Mouse (Mus musculus) macrophage (primary cell): ENCODE data around the gene E2f2. TPM values are rescaled to one million over a fixed set of nuclear protein-coding genes. Genes with fewer than 3 reads are reported as not detected.

ENCODE experiments used
- H3K27ac ChIP-seq: fragments of 350-480 bp; formaldehyde crosslinking; 2 replicates; pipeline ENCODE4 v1.9.0; 2021
- H3K36me3 ChIP-seq: fragments of 350-480 bp; formaldehyde crosslinking; 2 replicates; pipeline ENCODE4 v1.9.0; 2021; ENCODE audit errors: inconsistent target
- H3K4me3 ChIP-seq: fragments of 350-480 bp; formaldehyde crosslinking; 2 replicates; pipeline ENCODE4 v1.9.0; 2021; ENCODE audit errors: inconsistent target
- H3K79me2 ChIP-seq: fragments of 350-480 bp; formaldehyde crosslinking; 2 replicates; pipeline ENCODE4 v1.9.0; 2021; ENCODE audit errors: inconsistent target
- WGBS: methylation state at CpG from one replicate; pipeline ENCODE4 v1.1.7; 2026; ENCODE audit warnings: inconsistent platforms; ENCODE audit not compliant: missing documents; 5-methylcytosine and 5-hydroxymethylcytosine counted together
- polyA plus RNA-seq: library from polyadenylated mRNA; stranded (reverse); fragments of 250-400 nt; gene quantifications from 3 replicates; pipeline ENCODE4 v1.2.4, GENCODE M21; 2018; ENCODE audit warnings: inconsistent platforms
- total RNA-seq, 78 experiments: library from RNA; depleted of rRNA; stranded (reverse); fragments of 250-400 nt; gene quantifications; 1 replicate in 9 of 78; 2 replicates in 24 of 78; 3 replicates in 43 of 78; 4 replicates in 2 of 78; pipeline ENCODE4 v1.2.4; 2018; ENCODE audit warnings: inconsistent platforms in 56 of 78

E2f2 gene
- 1 to 10 TPM; 1.3 to 8.2 (median 3.5) TPM for total RNA-seq (2018; cell fraction: chromatin; rRNA removed)
- 1 to 10 TPM in 22 of 26 experiments, under 1 TPM in 4; 0.38 to 2.9 (median 1.6) TPM for total RNA-seq (2018; cell fraction: cytosol; rRNA removed)
- 10 to 100 TPM in 1 of 26 experiments, 1 to 10 TPM in 25; 1.1 to 12.0 (median 3.1) TPM for total RNA-seq (2018; cell fraction: nucleus; rRNA removed)
- 1.5 to 5.0 TPM (median 2.6 TPM) in 3 replicates for polyA plus RNA-seq

DNA sequence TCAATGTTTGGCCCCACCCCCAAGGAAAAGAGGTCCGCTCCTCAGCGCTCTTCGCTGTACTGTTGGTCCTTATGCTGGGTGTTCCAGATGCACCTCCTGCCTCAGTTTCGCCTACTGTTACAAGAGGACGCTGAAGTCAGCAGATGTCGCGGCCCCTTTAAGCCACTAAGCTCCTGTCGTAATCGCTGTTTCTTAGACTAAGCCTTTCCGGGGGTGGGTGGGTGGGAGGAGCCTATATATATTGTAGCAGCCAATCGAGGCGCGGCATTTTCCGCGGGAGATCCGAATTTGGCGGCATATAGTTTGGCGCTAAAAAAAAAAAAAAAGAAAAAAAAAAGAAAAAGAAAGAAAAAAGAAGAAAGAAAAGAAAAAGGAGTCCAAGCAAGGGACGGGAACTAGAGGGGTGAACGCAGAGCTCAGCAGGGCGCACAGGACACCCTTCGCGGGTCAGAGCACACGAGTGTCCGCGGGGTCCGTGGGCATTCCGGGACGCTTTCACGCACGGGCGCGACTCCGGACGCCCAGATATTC lies at the start of gene E2f2:
Gene E2f2 (plus strand): TSS at position 384 of the 531 bp plus-strand sequence.
- 4% methylated on average over 24 of the region's 35 CpGs for WGBS
- H3K4me3 ChIP-seq, result peak within 1 kb of the TSS; percentile 72
- H3K79me2 ChIP-seq, result peaks cover 43% of the 10 kb centered on the region
- no peaks in the 10 kb centered on the region for H3K36me3 ChIP-seq
- peak within 1 kb of the TSS; percentile 81 for H3K27ac ChIP-seq

DNA sequence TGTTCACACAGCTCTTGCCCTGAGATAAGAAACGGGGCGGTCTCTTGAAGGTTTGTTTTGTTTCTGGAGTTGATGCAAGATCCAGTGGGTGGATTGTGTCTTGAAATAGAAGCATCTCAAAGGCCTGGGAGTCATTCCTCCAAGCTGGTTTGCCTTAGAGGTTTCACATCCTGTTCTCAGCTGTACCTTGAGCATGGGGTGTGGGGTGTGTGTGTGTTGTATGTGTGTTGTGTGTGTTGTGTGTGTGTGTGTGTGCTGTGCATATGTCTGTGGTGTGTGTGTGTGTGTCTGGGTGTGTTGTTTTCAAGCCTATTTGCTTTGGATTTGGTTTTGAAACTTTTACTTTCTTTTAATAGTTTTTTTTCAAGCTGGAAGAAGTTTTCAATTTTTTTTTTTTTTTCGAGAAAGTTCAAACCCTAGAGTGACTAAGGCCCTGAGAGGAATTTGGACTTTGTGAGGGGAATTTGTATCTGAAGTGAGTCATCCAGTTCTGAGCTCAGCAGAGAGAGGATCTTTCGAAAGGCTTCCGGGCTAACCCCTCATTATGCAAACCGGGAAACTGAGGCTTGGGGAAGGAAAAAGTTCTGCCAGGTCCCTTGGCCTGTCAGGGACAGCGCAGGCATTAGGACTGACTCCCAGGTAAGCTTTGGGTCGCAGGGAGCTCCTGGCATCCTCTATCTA lies 48.9 kb upstream of the E2f2 start:
- 16% methylated on average over 8 of the region's 8 CpGs for WGBS
- no peaks in the 10 kb centered on the region for H3K79me2 ChIP-seq
- H3K36me3 ChIP-seq, result no peaks in the 10 kb centered on the region
- peak overlapping the region; percentile 57 for H3K27ac ChIP-seq
- no peak overlapping the region for H3K4me3 ChIP-seq

- Histone ChIP-seq H3K27ac (peak overlapping the region; percentile 57), H3K4me3 (no peak overlapping the region), H3K79me2 (no peaks in the 10 kb centered on the region), H3K36me3 (no peaks in the 10 kb centered on the region)
- WGBS, result 89% methylated on average over 3 of the region's 3 CpGs
Measured at GRCm38 (mm10) chr4:136123792-136124161, 48.4 kb upstream of the E2f2 start.

- 88% methylated on average over 4 of the region's 4 CpGs for WGBS
- no peaks in the 10 kb centered on the region for H3K79me2 ChIP-seq
- H3K27ac ChIP-seq, result no peak overlapping the region
- no peak overlapping the region for H3K4me3 ChIP-seq
- H3K36me3 ChIP-seq, result no peaks in the 10 kb centered on the region
Measured at GRCm38 (mm10) chr4:136124581-136124980, 47.6 kb upstream of the E2f2 start.

- 84% methylated on average over 11 of the region's 11 CpGs for WGBS
- H3K4me3 ChIP-seq, result no peak overlapping the region
- no peaks in the 10 kb centered on the region for H3K79me2 ChIP-seq
- no peaks in the 10 kb centered on the region for H3K36me3 ChIP-seq
- no peak overlapping the region for H3K27ac ChIP-seq
Measured at GRCm38 (mm10) chr4:136125458-136125857, 46.7 kb upstream of the E2f2 start.

DNA sequence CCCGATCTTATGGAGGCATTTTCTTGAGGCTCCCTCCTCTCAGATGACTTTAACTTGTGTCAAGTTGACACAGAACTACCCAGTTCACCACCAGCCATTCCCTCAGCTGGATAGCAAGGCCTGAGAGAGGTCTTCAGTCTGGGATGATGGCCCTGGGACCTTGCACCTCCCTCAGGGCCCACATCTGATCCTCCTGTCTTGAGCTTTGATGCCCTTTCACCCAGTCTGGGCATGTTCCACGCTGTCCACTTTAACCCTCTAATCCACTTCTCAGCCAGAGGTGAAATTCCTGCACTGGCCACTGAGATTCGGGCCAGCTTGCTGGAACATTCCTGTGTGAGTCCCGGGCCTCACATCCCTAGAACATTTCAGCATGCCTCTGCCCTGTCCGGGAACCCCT lies 46.2 kb upstream of the E2f2 start:
- 92% methylated on average over 5 of the region's 5 CpGs for WGBS
- H3K79me2 ChIP-seq, result no peaks in the 10 kb centered on the region
- H3K27ac ChIP-seq, result no peak overlapping the region
- no peak overlapping the region for H3K4me3 ChIP-seq
- H3K36me3 ChIP-seq, result no peaks in the 10 kb centered on the region

GRCm38 (mm10) chr4:136127670-136128069 lies 44.5 kb upstream of the E2f2 start:
- no peak overlapping the region for H3K27ac ChIP-seq
- 78% methylated on average over 13 of the region's 13 CpGs for WGBS

DNA sequence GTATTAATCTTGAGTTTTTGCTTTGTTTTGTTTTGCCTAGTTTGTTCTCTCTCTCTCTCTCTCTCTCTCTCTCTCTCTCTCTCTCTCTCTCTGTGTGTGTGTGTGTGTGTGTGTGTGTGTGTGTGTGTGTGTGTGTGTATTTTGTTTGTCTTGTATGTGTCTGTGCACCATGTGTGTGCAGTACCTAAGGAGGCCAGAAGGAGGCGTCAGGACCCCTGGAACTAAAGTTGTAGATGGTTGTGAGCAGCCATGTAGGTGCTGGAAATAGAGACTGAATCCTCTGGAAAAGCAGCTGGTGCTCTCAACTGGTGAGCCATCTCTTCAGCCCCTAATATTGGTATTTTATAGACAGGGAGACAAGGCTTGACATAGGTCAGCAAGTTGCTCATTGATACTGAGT lies 42.4 kb upstream of the E2f2 start:
- WGBS, result 92% methylated on average over 1 of the region's 1 CpGs
- Histone ChIP-seq H3K36me3 (no peaks in the 10 kb centered on the region), H3K27ac (no peak overlapping the region), H3K4me3 (no peak overlapping the region), H3K79me2 (no peaks in the 10 kb centered on the region)

More at GRCm38 (mm10) chr4:136127670-136128069, 44.5 kb upstream of the E2f2 start:
- Histone ChIP-seq H3K79me2 (no peaks in the 10 kb centered on the region), H3K36me3 (no peaks in the 10 kb centered on the region), H3K4me3 (no peak overlapping the region)

DNA sequence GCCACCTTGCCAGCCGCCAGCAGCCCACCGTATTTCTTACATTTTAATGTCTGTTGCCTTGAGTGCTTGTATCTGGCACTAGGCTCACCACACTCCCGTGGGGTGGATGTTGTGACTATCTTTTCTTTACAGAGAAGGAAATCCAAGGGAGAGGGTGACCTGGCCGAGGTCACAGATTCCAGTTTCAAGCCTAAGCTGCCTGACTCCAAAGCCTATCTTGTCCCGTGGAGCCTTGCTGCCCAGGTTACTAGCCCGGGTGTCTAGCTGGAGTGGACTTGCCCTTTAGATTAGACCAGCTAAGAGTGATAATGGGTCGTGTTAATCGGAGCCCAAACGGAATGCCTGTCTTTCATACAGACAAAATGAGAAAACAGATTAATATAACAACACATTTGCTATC lies 38.4 kb upstream of the E2f2 start:
- H3K27ac ChIP-seq, result no peak overlapping the region
- H3K4me3 ChIP-seq, result no peak overlapping the region
- no peaks in the 10 kb centered on the region for H3K36me3 ChIP-seq
- H3K79me2 ChIP-seq, result no peaks in the 10 kb centered on the region
- 52% methylated on average over 9 of the region's 9 CpGs for WGBS

DNA sequence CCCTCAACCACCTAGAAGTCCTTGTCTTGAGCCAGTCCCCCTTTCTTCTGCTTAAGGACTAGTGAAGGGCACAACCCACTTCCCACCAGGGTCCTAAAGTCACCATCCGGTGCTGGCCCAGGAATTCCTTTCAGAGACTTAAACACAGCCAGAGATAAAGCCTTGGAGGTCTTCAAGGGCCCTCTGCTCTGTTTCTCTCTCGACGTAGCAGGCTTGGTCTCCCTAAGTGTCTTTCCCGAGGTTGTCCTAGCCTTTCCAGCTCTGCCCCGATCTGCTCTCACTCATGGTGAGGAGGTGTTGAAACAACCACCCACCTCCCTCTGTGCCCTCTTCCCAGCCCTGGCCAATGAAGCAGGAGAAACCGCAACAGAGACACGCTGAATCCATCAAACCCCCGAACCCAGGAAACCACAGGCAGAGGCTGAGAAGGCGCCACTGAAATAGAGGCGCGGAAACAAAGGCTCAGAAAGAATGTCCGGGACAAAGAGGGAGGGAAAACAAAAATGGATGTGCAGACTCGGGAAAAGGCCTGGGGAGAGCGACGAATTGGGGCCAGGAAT lies 37.7 kb upstream of the E2f2 start:
- H3K27ac ChIP-seq, result no peak overlapping the region
- 7% methylated on average over 15 of the region's 15 CpGs for WGBS
- H3K79me2 ChIP-seq, result no peaks in the 10 kb centered on the region
- H3K36me3 ChIP-seq, result no peaks in the 10 kb centered on the region
- no peak overlapping the region for H3K4me3 ChIP-seq

DNA sequence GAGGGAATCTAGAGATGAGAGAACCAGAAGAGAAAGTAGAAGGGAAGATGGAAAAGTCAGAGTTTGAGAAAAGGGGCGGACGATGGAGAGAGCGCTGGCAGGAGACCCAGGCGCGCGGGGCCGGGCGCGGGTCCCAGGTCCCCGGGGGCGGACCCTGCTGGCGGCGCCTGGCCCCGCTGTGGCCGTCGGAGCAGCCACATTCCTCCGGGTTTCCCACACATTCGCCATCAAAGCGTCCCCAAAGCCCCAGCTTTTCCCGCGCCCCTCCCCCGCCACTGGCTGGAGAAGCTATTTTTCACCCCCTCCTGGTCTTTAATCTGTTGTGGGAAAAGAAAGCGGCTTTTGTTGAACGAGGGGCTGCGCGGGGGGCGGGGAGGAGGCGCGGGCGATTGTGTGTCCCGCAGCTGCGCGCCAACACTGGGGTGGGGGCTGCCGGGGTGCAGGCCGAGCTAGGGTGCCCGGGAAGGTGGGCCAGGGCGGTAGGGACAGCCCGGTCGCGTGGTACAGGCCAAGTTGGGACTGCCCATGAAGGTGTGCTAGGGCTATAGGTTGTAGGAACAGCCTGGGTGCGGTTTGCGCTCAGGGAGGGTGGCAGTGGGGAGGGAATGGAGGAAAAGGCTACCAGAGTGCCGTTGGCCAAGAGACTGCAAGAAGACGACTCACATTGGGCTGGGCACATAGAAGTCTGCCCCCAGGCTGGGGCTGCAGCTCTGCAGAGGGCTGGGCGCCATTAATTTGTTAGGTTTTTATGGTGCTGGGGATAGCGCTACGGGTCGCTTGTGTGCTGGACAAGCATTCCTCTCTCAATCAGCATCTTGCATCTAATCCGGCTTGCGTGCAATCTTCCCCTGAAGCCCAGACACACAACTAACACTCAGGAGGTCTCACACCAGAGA lies 37.0 kb upstream of the E2f2 start:
- H3K27ac ChIP-seq, result no peak overlapping the region
- H3K36me3 ChIP-seq, result no peaks in the 10 kb centered on the region
- no peaks in the 10 kb centered on the region for H3K79me2 ChIP-seq
- H3K4me3 ChIP-seq, result no peak overlapping the region
- WGBS, result 19% methylated on average over 49 of the region's 50 CpGs

- no peaks in the 10 kb centered on the region for H3K36me3 ChIP-seq
- no peak overlapping the region for H3K27ac ChIP-seq
- H3K4me3 ChIP-seq, result no peak overlapping the region
- WGBS, result 88% methylated on average over 9 of the region's 9 CpGs
- H3K79me2 ChIP-seq, result no peaks in the 10 kb centered on the region
Measured at GRCm38 (mm10) chr4:136135874-136136728, 36.1 kb upstream of the E2f2 start.

DNA sequence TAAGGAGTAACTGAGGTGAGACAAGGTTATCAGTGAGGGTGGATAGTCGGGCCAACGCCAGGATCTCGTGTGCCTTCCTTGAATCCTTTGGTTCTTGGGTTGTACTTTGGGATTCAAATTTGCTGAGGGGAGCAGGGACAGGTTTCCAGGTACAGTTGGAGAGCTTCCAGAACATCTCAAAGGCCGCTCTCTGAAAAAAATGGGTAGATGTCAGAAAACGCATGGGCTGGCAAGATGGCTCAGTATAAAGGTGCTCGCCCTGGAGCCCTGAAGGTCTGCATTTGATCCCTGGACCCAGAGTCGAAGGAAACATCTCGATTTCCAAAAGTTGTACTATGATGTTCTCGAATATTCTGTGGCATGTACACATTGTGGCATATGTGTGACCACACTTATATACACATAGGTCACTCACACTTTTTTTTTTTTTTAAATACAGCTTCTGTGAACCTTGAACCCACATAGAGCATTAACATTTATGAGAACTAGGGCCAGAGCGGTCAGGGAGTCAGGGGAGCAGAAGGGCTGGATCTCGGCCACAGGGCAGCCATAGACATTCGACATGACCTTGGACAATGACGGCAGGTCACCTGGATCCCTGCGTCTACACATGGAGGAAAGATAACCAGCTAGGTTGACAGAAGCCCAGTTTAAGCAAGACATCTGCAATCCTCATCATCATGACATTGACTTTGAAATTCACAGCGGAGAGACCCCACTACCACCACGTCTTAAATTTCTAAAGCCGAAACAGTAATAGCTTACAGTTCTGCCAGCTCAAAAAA lies 32.7 kb upstream of the E2f2 start:
- Histone ChIP-seq H3K4me3 (no peak overlapping the region), H3K36me3 (no peaks in the 10 kb centered on the region), H3K79me2 (peaks cover 4% of the 10 kb centered on the region; the same call in 1 of the 2 replicates), H3K27ac (no peak overlapping the region)
- WGBS, result 72% methylated on average over 17 of the region's 17 CpGs
